Mouse (Mus musculus) leukemia stem cell, adult 10-12 weeks (primary cell): ENCODE data around the gene Snrpd2. TPM values are rescaled to one million over a fixed set of nuclear protein-coding genes. Genes with fewer than 3 reads are reported as not detected.

ENCODE experiments used
- polyA plus RNA-seq: library from polyadenylated mRNA; stranded (reverse); fragments of >175 nt; gene quantifications from 2 replicates; pipeline ENCODE4 v1.2.3, GENCODE M21; 2012; ENCODE audit warnings: low replicate concordance

Snrpd2 gene
- 24.1 and 39.0 TPM in 2 replicates for polyA plus RNA-seq

DNA sequence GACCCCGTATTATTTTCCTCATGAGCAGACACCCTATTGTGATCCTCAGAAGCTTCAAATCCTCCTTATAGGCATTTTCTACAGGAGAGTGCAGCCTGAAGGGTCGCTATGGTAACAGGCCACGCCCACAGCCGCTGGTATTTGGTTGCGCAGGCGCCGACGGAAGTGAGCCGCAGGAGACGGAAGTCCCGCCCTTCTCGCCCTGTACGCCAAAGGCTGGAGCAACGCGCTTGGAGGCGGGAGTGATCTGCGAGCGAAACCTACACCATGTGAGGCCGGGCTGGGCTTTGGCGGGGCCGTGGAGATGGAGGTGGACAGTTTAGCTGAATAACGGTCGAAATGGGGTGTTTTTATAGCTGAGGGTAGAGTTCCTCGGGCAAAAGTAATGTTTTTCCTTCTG is at the start of gene Snrpd2:
Gene Snrpd2, plus strand, starts transcription at position 97 of the 400 bp plus-strand sequence.

DNA sequence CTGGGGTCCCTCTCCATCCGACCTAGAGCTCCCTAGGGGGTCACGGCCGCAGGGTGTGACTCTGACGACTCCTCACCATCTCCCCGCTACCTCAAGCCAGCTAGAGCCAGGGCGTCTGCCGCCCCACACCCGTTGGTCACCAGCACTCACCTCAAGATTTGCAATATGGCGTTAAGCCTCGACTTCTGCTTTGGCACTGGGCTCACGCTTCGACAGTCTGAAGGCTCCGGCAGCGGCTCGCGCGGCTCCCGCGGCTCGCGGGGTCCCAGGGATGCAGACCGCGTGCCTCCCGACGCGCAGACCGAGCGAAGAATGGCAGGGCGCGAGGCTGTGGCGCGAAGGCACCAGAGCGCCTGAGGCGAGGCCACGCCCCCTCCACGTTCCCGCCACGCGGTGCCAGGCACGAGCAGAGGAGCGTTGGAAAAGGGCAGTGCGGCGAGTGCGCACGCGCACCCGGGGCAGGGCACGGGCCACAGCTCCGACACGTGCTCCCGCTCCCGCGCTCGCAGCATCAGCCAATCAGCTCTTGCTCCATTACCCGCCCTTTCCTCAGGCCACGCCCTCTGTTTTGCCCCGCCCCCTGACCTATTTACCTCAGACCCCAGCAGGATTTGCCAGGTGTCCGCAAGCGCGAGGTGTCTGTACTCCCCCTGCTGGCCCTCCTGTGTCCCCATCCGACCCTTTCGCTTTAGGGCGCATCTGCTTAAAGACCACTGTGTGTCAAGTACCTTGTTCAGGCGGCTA is 31.3 kb upstream of the Snrpd2 start, which contains the start of gene Gm4969:
Gene Gm4969, minus strand, starts transcription at position 341 of the 744 bp plus-strand sequence.

GRCm38 (mm10) chr7:19119631-19120429 is 29.7 kb upstream of the Snrpd2 start, which contains the start of gene Fbxo46:
Gene Fbxo46, plus strand, starts transcription at chr7:19119859.

GRCm38 (mm10) chr7:19148875-19149541 is 514 bp upstream of the Snrpd2 start, which contains the start of gene Qpctl:
Gene Qpctl, minus strand, starts transcription at chr7:19149291.

DNA sequence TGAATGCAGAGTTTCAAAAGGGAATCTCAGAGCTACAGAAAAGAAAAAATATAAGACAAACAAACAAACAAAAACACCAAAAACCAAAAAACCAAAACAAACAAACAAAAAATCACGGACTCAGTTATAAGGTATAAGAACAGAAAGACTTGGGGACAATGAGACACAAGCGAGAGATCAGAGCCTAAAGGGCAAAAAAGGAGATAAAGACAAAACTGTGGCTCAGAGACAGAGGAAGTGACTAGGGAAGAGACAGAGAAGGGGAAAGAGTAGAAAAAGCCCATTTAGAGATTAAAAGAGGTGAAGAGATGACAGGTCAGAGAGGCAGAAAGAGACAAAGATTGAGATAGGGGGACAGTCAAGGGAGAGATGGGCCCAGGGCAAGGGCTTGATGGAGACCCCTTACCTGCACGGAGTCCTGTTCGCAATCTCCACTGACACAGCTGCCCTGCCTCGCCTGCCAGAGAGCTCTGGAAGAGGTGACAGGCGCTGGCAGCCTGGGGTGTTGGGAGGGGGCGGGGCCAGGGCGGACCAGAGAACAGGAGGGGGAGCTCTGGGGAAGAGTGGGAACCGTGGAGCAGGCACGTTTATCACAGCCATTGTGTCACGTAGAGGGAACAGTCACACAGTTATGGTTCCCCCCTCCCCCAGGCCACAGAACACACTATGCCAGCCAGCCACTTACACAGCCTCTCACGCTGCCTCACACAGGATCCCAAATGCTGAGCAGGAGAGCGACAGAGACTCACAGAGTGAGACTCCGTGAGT is 16.3 kb downstream of the Snrpd2 start, which contains the start of gene Gipr:
Gene Gipr, minus strand, starts transcription at position 472 of the 768 bp plus-strand sequence.

DNA sequence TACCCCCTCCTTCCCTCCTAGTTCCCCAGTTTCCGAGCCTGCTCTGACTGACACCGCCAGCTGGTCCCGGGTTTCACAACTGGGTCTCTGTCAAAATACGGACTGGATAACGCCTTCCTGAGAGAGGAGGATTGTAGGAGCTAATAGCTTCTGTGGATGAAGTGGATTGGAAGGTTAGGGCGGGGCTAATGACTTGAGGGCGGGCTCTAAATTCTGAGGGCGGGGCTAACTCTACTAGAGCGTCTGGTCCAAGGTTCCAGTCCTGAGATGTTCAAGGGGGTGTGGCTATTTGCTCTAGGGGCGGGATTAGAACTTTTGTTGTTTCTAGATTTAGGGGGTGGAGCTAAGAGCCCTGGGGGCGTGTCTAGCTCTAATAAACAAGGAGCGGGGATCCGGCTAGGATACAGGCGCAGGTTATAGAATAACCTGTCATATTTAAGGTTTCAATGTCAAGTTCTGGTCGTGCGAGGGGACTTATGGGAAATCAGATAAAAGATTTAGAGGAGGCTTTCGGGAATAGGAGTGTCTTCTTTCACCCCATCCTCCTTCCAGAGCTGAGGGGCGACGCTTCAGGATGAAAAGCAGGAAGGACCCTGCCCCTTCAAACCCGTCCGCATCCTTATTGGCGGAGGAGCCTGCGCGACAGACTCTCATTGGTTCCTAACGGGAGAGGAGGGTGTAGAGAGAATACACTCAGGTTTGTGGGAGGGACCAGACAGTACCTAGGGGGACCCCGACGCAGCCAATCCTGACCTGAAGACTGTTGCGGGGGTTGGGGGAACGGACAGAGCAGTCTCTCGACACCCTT is 26.4 kb downstream of the Snrpd2 start, which contains the start of gene Eml2:
Gene Eml2, plus strand, starts transcription at position 714 of the 808 bp plus-strand sequence.

Other genes starting within 250 kb of the Snrpd2 start
- gene Ccdc61, start 239.3 kb upstream of the Snrpd2 start, polyA plus RNA-seq, result 73.1 and 106 TPM in 2 replicates
- 0.39 and 0.47 TPM in 2 replicates for gene Nova2, start 223.8 kb upstream of the Snrpd2 start, polyA plus RNA-seq
- gene Nanos2, start 162.3 kb upstream of the Snrpd2 start, polyA plus RNA-seq, result not detected in 2 replicates
- 0.99 and 3.6 TPM in 2 replicates for gene Mypop, start 158.5 kb upstream of the Snrpd2 start, polyA plus RNA-seq
- gene Irf2bp1, start 145.7 kb upstream of the Snrpd2 start, polyA plus RNA-seq, result 116 and 192 TPM in 2 replicates
- 0.11 TPM in 2 replicates for gene Foxa3, start 126.2 kb upstream of the Snrpd2 start, polyA plus RNA-seq
- 181 and 223 TPM in 2 replicates for gene Sympk, start 125.3 kb upstream of the Snrpd2 start, polyA plus RNA-seq
- 0.19 TPM in 1 of 2 replicates, not detected in the other for gene Rsph6a, start 95.0 kb upstream of the Snrpd2 start, polyA plus RNA-seq
- 85.8 and 98.6 TPM in 2 replicates for gene Dmwd, start 73.5 kb upstream of the Snrpd2 start, polyA plus RNA-seq
- gene Dmpk, start 65.9 kb upstream of the Snrpd2 start, polyA plus RNA-seq, result 62.6 and 65.4 TPM in 2 replicates
- gene Six5, start 55.1 kb upstream of the Snrpd2 start, polyA plus RNA-seq, result 10.2 and 12.1 TPM in 2 replicates
- 0.07 TPM in 1 of 2 replicates, not detected in the other for gene Gm4969, start 31.4 kb upstream of the Snrpd2 start, polyA plus RNA-seq
- gene Fbxo46, start 29.9 kb upstream of the Snrpd2 start, polyA plus RNA-seq, result 28.1 and 39.2 TPM in 2 replicates
- gene Qpctl, start 431 bp upstream of the Snrpd2 start, polyA plus RNA-seq, result 9.8 and 13.7 TPM in 2 replicates
- gene Gipr, start 16.4 kb downstream of the Snrpd2 start, polyA plus RNA-seq, result 0.07 TPM in 1 of 2 replicates, not detected in the other
- gene Eml2, start 26.7 kb downstream of the Snrpd2 start, polyA plus RNA-seq, result 6.5 and 12.1 TPM in 2 replicates
- 0.88 and 1.3 TPM in 2 replicates for gene Gpr4, start 62.8 kb downstream of the Snrpd2 start, polyA plus RNA-seq
- 10.7 and 15.7 TPM in 2 replicates for gene Opa3, start 78.6 kb downstream of the Snrpd2 start, polyA plus RNA-seq
- gene Vasp, start 122.1 kb downstream of the Snrpd2 start, polyA plus RNA-seq, result 240 and 739 TPM in 2 replicates
- 0.62 and 1.2 TPM in 2 replicates for gene Ppm1n, start 130.3 kb downstream of the Snrpd2 start, polyA plus RNA-seq
- 0.57 and 1.1 TPM in 2 replicates for gene Rtn2, start 132.9 kb downstream of the Snrpd2 start, polyA plus RNA-seq
- gene Fosb, start 160.3 kb downstream of the Snrpd2 start, polyA plus RNA-seq, result 1.1 and 5.9 TPM in 2 replicates
- 21.3 and 28.9 TPM in 2 replicates for gene Ercc1, start 195.1 kb downstream of the Snrpd2 start, polyA plus RNA-seq
- gene Cd3eap, start 209.8 kb downstream of the Snrpd2 start, polyA plus RNA-seq, result 35.9 and 52.0 TPM in 2 replicates
- gene Ppp1r13l, start 210.0 kb downstream of the Snrpd2 start, polyA plus RNA-seq, result 19.1 and 23.9 TPM in 2 replicates
- gene Ercc2, start 232.3 kb downstream of the Snrpd2 start, polyA plus RNA-seq, result 43.1 and 62.1 TPM in 2 replicates